Comparison of ENCODE assay signal across 27 mouse cellular contexts in genomic region chr8:77520601-77521000, GRCm38 (mm10).
"Had no signal": no experiment of that assay in that cellular context is flagged by ENCODE, and none has a peak within 500 bp of the region (broad histone marks: within the 10 kb centered on the region; RNA-seq: fewer than 3 reads in every experiment).

No protein-coding gene starts in this region.

- H3K27ac ChIP-seq: heart, embryonic 13.5 days; heart, embryonic 15.5 days; hindbrain, embryonic 10.5 days; hindbrain, embryonic 12.5 days; hindbrain, embryonic 14.5 days; intestine, embryonic 15.5 days; left cerebral cortex, adult 2 months; limb, embryonic 10.5 days; limb, embryonic 12.5 days; liver, embryonic 13.5 days had no signal

- H3K4me3 ChIP-seq: heart, embryonic 13.5 days; heart, embryonic 15.5 days; hindbrain, embryonic 10.5 days; hindbrain, embryonic 12.5 days; intestine, embryonic 15.5 days; left cerebral cortex, adult 2 months; limb, embryonic 10.5 days; limb, embryonic 12.5 days; liver, embryonic 13.5 days had no signal

- H3K9ac ChIP-seq: heart, embryonic 13.5 days; heart, embryonic 15.5 days; hindbrain, embryonic 12.5 days; hindbrain, embryonic 14.5 days; intestine, embryonic 15.5 days; limb, embryonic 12.5 days; liver, embryonic 13.5 days had no signal

- ATAC-seq: hindbrain, embryonic 16.5 days; inflammation-experienced regulatory T-cells, adult 6 months; intestine, embryonic 15.5 days; intestine, postnatal 0 days had no signal

- H3K36me3 ChIP-seq: heart, embryonic 13.5 days; heart, embryonic 15.5 days; hindbrain, embryonic 10.5 days; hindbrain, embryonic 12.5 days; intestine, embryonic 15.5 days; limb, embryonic 10.5 days; limb, embryonic 12.5 days; liver, embryonic 13.5 days had no signal

- H3K4me2 ChIP-seq: heart, embryonic 11.5 days; heart, embryonic 13.5 days; heart, embryonic 15.5 days; hindbrain, embryonic 12.5 days; hindbrain, embryonic 14.5 days; intestine, embryonic 15.5 days; limb, embryonic 12.5 days; liver, embryonic 11.5 days; liver, embryonic 13.5 days had no signal

- H3K9me3 ChIP-seq: heart, embryonic 13.5 days; heart, embryonic 15.5 days; hindbrain, embryonic 10.5 days; hindbrain, embryonic 12.5 days; intestine, embryonic 15.5 days; limb, embryonic 10.5 days; limb, embryonic 12.5 days; liver, embryonic 13.5 days had no signal

- DNase-seq: gastrocnemius, postnatal 10 days; gastrocnemius, postnatal 25 days; heart, adult 18-20 months; heart, postnatal 14 days; heart, postnatal 4 days; kidney, adult 18-20 months; kidney, adult 8-10 months; kidney, postnatal 10 days; kidney, postnatal 25 days; kidney, postnatal 4 days; layer of hippocampus, adult 9-11 months; liver; liver, embryonic 13.5 days had no signal

- H3K27me3 ChIP-seq: heart, embryonic 13.5 days; heart, embryonic 15.5 days; intestine, embryonic 15.5 days; limb, embryonic 12.5 days; liver, embryonic 13.5 days had no signal
